Mouse (Mus musculus): ENCODE measurements around the gene Ankrd27. TPM values are rescaled to one million over a fixed set of nuclear protein-coding genes. Genes with fewer than 3 reads are reported as not detected.

Gene Ankrd27
- total and polyA plus RNA-seq, 3 experiments, result 130 to 248 (median 202) TPM

- Histone ChIP-seq H3K27me3 (ENCODE audit: insufficient read depth, low read length) (no peaks in the 10 kb centered on the region; the same call in 1 of the 2 replicates), H3K9me3 (replicated peaks) (peaks cover 4% of the 10 kb centered on the region; the same call in 1 of the 2 replicates), H3K4me1 (ENCODE audit: insufficient read depth, low read depth, low read length) (no peaks in the 10 kb centered on the region), H3K4me3 (ENCODE audit: low read depth, low read length) (no peak overlapping the region), H3K36me3 (replicated peaks) (no peaks in the 10 kb centered on the region)
- DNase-seq (ENCODE audit: low spot score) (no peak), ATAC-seq (ENCODE audit: extremely low read depth, insufficient number of reproducible peaks, low FRiP score, poor library complexity, severe bottlenecking) (no peak)
- no peak for TF ChIP-seq GATA2 (IDR thresholded peaks at IDR 0.05; ENCODE audit: borderline replicate concordance, low read depth, low read length)
- TF ChIP-seq GATA1 (IDR thresholded peaks at IDR 0.05; ENCODE audit: borderline replicate concordance, low read length), result no peak
- no peak for TF ChIP-seq TAL1 (conservative IDR thresholded peaks at IDR 0.05; ENCODE audit: low read depth, low read length)
- TF ChIP-seq POLR2AphosphoS5 (IDR thresholded peaks at IDR 0.05; ENCODE audit: insufficient replicate concordance, low read depth, low read length), result no peak
- TF ChIP-seq CTCF (IDR thresholded peaks at IDR 0.05; ENCODE audit: low read depth, low read length), result no peak
These were observed 92.9 kb downstream of the Ankrd27 start for GRCm38 (mm10) chr7:35678976-35679375.

GRCm38 (mm10) chr7:35681559-35681958, 95.5 kb downstream of the Ankrd27 start:
- DNase-seq (ENCODE audit: low spot score) (no peak), ATAC-seq (ENCODE audit: extremely low read depth, insufficient number of reproducible peaks, low FRiP score, poor library complexity, severe bottlenecking) (peak; percentile 34; the same call in 1 of the 2 replicates)
- Histone ChIP-seq H3K4me3 (ENCODE audit: low read depth, low read length) (no peak overlapping the region), H3K27me3 (ENCODE audit: insufficient read depth, low read length) (no peaks in the 10 kb centered on the region; the same call in 1 of the 2 replicates), H3K4me1 (ENCODE audit: insufficient read depth, low read depth, low read length) (no peaks in the 10 kb centered on the region), H3K9me3 (replicated peaks) (peaks cover 4% of the 10 kb centered on the region; the same call in 1 of the 2 replicates), H3K36me3 (replicated peaks) (no peaks in the 10 kb centered on the region)
- no peak for TF ChIP-seq GATA2 (IDR thresholded peaks at IDR 0.05; ENCODE audit: borderline replicate concordance, low read depth, low read length)
- no peak for TF ChIP-seq CTCF (IDR thresholded peaks at IDR 0.05; ENCODE audit: low read depth, low read length)
- no peak for TF ChIP-seq GATA1 (IDR thresholded peaks at IDR 0.05; ENCODE audit: borderline replicate concordance, low read length)
- TF ChIP-seq TAL1 (conservative IDR thresholded peaks at IDR 0.05; ENCODE audit: low read depth, low read length), result no peak
- TF ChIP-seq POLR2AphosphoS5 (IDR thresholded peaks at IDR 0.05; ENCODE audit: insufficient replicate concordance, low read depth, low read length), result no peak

GRCm38 (mm10) chr7:35683409-35684122, 97.5 kb downstream of the Ankrd27 start:
- DNase-seq (ENCODE audit: low spot score) (no peak), ATAC-seq (ENCODE audit: extremely low read depth, insufficient number of reproducible peaks, low FRiP score, poor library complexity, severe bottlenecking) (no peak)
- H3K4me3 ChIP-seq (ENCODE audit: low read depth, low read length), result no peak overlapping the region
- H3K9me3 ChIP-seq (replicated peaks), result no peaks in the 10 kb centered on the region
- no peaks in the 10 kb centered on the region for H3K36me3 ChIP-seq (replicated peaks)
- no peaks in the 10 kb centered on the region; the same call in 1 of the 2 replicates for H3K27me3 ChIP-seq (ENCODE audit: insufficient read depth, low read length)
- H3K4me1 ChIP-seq (ENCODE audit: insufficient read depth, low read depth, low read length), result no peaks in the 10 kb centered on the region
- TF ChIP-seq POLR2AphosphoS5 (IDR thresholded peaks at IDR 0.05; ENCODE audit: insufficient replicate concordance, low read depth, low read length), result no peak
- TF ChIP-seq TAL1 (conservative IDR thresholded peaks at IDR 0.05; ENCODE audit: low read depth, low read length), result no peak
- no peak for TF ChIP-seq CTCF (IDR thresholded peaks at IDR 0.05; ENCODE audit: low read depth, low read length)
- TF ChIP-seq GATA1 (IDR thresholded peaks at IDR 0.05; ENCODE audit: borderline replicate concordance, low read length), result no peak
- TF ChIP-seq GATA2 (IDR thresholded peaks at IDR 0.05; ENCODE audit: borderline replicate concordance, low read depth, low read length), result no peak

GRCm38 (mm10) chr7:35686216-35686615, 100.2 kb downstream of the Ankrd27 start:
- ATAC-seq (ENCODE audit: extremely low read depth, insufficient number of reproducible peaks, low FRiP score, poor library complexity, severe bottlenecking), result no peak
- H3K4me1 ChIP-seq (ENCODE audit: insufficient read depth, low read depth, low read length), result no peaks in the 10 kb centered on the region
- H3K9me3 ChIP-seq (replicated peaks), result no peaks in the 10 kb centered on the region
- no peak for DNase-seq (ENCODE audit: low spot score)
- H3K4me3 ChIP-seq (ENCODE audit: low read depth, low read length), result no peak overlapping the region
- TF ChIP-seq TAL1 (conservative IDR thresholded peaks at IDR 0.05; ENCODE audit: low read depth, low read length) (no peak), POLR2AphosphoS5 (IDR thresholded peaks at IDR 0.05; ENCODE audit: insufficient replicate concordance, low read depth, low read length) (no peak), GATA1 (IDR thresholded peaks at IDR 0.05; ENCODE audit: borderline replicate concordance, low read length) (no peak), CTCF (IDR thresholded peaks at IDR 0.05; ENCODE audit: low read depth, low read length) (no peak), GATA2 (IDR thresholded peaks at IDR 0.05; ENCODE audit: borderline replicate concordance, low read depth, low read length) (no peak)
- H3K36me3 ChIP-seq (replicated peaks), result peaks cover 9% of the 10 kb centered on the region
- no peaks in the 10 kb centered on the region for H3K27me3 ChIP-seq (ENCODE audit: insufficient read depth, low read length)

- no peaks in the 10 kb centered on the region for H3K27me3 ChIP-seq (ENCODE audit: insufficient read depth, low read length)
- TF ChIP-seq CTCF (IDR thresholded peaks at IDR 0.05; ENCODE audit: low read depth, low read length) (peak; percentile 80), GATA2 (IDR thresholded peaks at IDR 0.05; ENCODE audit: borderline replicate concordance, low read depth, low read length) (no peak)
- no peaks in the 10 kb centered on the region for H3K4me1 ChIP-seq (ENCODE audit: insufficient read depth, low read depth, low read length)
- peak; percentile 56 for DNase-seq (ENCODE audit: low spot score)
- peaks cover 9% of the 10 kb centered on the region for H3K36me3 ChIP-seq (replicated peaks)
- H3K9me3 ChIP-seq (replicated peaks), result no peaks in the 10 kb centered on the region
- ATAC-seq (ENCODE audit: extremely low read depth, insufficient number of reproducible peaks, low FRiP score, poor library complexity, severe bottlenecking), result no peak; the same call in 1 of the 2 replicates
- H3K4me3 ChIP-seq (ENCODE audit: low read depth, low read length), result no peak overlapping the region
These were observed 100.7 kb downstream of the Ankrd27 start for GRCm38 (mm10) chr7:35686756-35687155.

GRCm38 (mm10) chr7:35687229-35687628, 101.2 kb downstream of the Ankrd27 start:
- no peaks in the 10 kb centered on the region for H3K27me3 ChIP-seq (ENCODE audit: insufficient read depth, low read length)
- TF ChIP-seq TAL1 (conservative IDR thresholded peaks at IDR 0.05; ENCODE audit: low read depth, low read length) (no peak), GATA1 (IDR thresholded peaks at IDR 0.05; ENCODE audit: borderline replicate concordance, low read length) (no peak), POLR2AphosphoS5 (IDR thresholded peaks at IDR 0.05; ENCODE audit: insufficient replicate concordance, low read depth, low read length) (no peak), GATA2 (IDR thresholded peaks at IDR 0.05; ENCODE audit: borderline replicate concordance, low read depth, low read length) (no peak), CTCF (IDR thresholded peaks at IDR 0.05; ENCODE audit: low read depth, low read length) (no peak)
- H3K9me3 ChIP-seq (replicated peaks), result no peaks in the 10 kb centered on the region
- ATAC-seq (ENCODE audit: extremely low read depth, insufficient number of reproducible peaks, low FRiP score, poor library complexity, severe bottlenecking) (no peak), DNase-seq (ENCODE audit: low spot score) (no peak)
- no peak overlapping the region for H3K4me3 ChIP-seq (ENCODE audit: low read depth, low read length)
- H3K36me3 ChIP-seq (replicated peaks), result peaks cover 13% of the 10 kb centered on the region
- H3K4me1 ChIP-seq (ENCODE audit: insufficient read depth, low read depth, low read length), result no peaks in the 10 kb centered on the region
